Mouse (Mus musculus): ENCODE results near the gene Fbxo27. TPM values are rescaled to one million over a fixed set of nuclear protein-coding genes. Genes with fewer than 3 reads are reported as not detected.
"Not testable (repeated sequence)": the region's sequence is repeated elsewhere in the genome, so short reads cannot be mapped to it uniquely, and the experiment has no call there.

Fbxo27 gene
- polyA plus RNA-seq, 2 experiments = 0.15 to 0.55 TPM

DNA sequence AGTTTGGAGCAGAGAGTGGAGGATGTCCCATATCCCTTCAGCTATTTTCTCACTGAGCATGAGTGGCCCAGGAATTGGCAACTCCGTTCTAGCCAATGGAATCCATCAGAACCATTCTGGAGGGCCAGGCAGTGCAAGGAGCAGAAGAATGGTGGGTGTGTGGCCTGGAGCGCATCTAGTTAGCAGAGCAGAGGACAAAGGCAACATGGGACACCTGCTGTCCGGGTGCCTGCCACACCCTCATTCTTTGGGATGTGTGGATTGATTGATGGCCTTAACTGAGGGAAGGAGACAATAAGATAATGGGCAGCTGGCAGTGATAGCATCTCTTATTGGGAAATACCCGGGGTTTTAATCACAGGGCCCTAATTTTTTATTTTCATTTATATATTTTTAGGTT is 36.2 kb upstream of the Fbxo27 start:
- DNase-seq (ENCODE audit: low read depth in 3 of 3, low spot score in 3 of 3) (no peak), ATAC-seq (ENCODE audit: insufficient read depth) (no peak)
- Histone ChIP-seq H3K4me1 (replicated peaks; ENCODE audit: control insufficient read depth in 2 of 2, insufficient read depth in 2 of 2, low read length in 1 of 2) (no peaks in the 10 kb centered on the region), H3K36me3 (replicated peaks; ENCODE audit: control insufficient read depth, insufficient read depth, low read depth) (no peaks in the 10 kb centered on the region), H3K27me3 (ENCODE audit: control insufficient read depth, insufficient read depth, low read length) (no peaks in the 10 kb centered on the region), H3K27ac (no peak overlapping the region), H3K9me3 (ENCODE audit: control insufficient read depth, low read length) (no peaks in the 10 kb centered on the region), H3K9ac (replicated peaks) (no peak overlapping the region), H3K4me2 (ENCODE audit: low read depth) (no peak overlapping the region), H3K4me3 (ENCODE audit: insufficient read depth in 1 of 2, low read depth in 2 of 2, low read length in 2 of 2) (no peak overlapping the region)
- TF ChIP-seq EP300 (IDR thresholded peaks at IDR 0.05; ENCODE audit: low read depth) (no peak), CTCF (IDR thresholded peaks at IDR 0.05; ENCODE audit: low read depth) (no peak)
- 63% methylated on average over 4 of the region's 4 CpGs for WGBS (ENCODE audit: insufficient replicate concordance)

DNA sequence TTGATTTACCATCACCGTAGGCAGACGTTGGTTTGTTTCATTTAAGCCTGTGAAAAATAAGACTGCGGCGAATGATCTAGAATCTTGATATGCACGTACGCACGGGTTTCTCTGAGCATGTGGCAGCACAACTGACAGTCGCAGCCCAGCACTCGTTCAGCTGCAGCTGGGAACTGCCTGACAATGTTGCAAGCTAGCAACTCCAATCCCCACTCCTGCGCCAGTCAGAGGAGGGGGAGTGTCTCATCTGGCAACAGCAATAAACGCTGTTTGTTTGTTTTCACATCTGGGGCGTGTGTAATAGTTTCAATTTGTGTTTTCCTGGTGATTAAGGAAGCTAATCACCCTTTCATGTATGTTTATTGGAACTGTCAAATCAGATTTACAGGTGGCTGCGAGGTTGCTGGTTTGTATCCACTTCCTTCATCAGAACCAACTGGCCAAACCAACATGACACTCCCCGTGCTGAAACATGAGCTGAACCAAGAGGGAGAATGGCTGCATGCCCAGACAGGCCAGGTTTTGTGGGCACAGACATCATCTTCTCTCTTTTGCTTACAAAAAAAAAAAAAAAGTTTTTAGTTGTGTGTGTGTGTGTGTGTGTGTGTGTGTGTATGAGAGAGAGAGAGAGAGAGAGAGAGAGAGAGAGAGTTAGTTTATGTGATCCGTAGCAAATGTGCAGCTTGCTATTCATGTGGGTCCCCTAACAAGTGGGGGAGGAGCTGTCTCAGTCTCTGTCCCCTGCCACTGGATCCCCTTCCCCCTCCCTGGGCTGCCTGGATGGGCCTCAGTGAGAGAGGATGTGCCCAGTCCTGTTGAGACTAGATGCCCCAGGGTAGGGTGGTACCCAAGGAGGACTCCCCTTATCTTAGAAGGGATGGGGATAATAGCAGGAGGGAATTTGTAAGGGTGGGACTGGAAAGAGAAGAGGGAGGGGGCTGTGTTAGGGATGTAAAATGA is 26.7 kb upstream of the Fbxo27 start:
- Histone ChIP-seq H3K27me3 (ENCODE audit: control insufficient read depth, insufficient read depth, low read length) (no peaks in the 10 kb centered on the region), H3K4me1 (replicated peaks; ENCODE audit: control insufficient read depth in 2 of 2, insufficient read depth in 2 of 2, low read length in 1 of 2) (no peaks in the 10 kb centered on the region), H3K4me3 (ENCODE audit: insufficient read depth in 1 of 2, low read depth in 2 of 2, low read length in 2 of 2) (no peak overlapping the region), H3K27ac (no peak overlapping the region), H3K9me3 (ENCODE audit: control insufficient read depth, low read length) (no peaks in the 10 kb centered on the region), H3K4me2 (ENCODE audit: low read depth) (no peak overlapping the region), H3K9ac (replicated peaks) (no peak overlapping the region), H3K36me3 (replicated peaks; ENCODE audit: control insufficient read depth, insufficient read depth, low read depth) (no peaks in the 10 kb centered on the region)
- DNase-seq (ENCODE audit: low read depth in 3 of 3, low spot score in 3 of 3) (no peak), ATAC-seq (ENCODE audit: insufficient read depth) (no peak)
- TF ChIP-seq EP300 (IDR thresholded peaks at IDR 0.05; ENCODE audit: low read depth) = no peak
- TF ChIP-seq CTCF (IDR thresholded peaks at IDR 0.05; ENCODE audit: low read depth) = no peak
- WGBS (ENCODE audit: insufficient replicate concordance) = 17% methylated on average over 15 of the region's 15 CpGs

DNA sequence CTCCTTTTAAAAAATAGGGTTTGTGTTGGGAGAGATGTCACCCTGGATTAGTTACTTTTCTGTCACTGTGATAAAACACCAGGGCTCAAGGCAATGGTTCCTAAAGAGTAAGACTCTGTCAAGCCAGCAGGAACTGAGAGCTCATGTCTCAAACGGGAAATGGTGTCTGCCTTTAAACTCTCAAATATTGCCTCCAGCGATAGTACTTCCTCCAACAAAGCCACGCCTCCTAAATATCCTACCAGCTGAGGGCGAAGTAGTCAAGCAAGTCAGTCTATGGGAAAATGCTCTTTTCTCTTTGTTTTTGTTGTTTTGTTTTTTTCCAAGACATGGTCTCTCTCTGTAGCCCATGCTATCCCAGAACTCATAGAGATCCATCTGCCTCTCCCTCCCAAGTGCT is 21.5 kb upstream of the Fbxo27 start:
- Histone ChIP-seq H3K4me2 (ENCODE audit: low read depth) (no peak overlapping the region), H3K9me3 (ENCODE audit: control insufficient read depth, low read length) (no peaks in the 10 kb centered on the region), H3K36me3 (replicated peaks; ENCODE audit: control insufficient read depth, insufficient read depth, low read depth) (no peaks in the 10 kb centered on the region), H3K4me3 (ENCODE audit: insufficient read depth in 1 of 2, low read depth in 2 of 2, low read length in 2 of 2) (no peak overlapping the region), H3K27me3 (ENCODE audit: control insufficient read depth, insufficient read depth, low read length) (no peaks in the 10 kb centered on the region), H3K4me1 (replicated peaks; ENCODE audit: control insufficient read depth in 2 of 2, insufficient read depth in 2 of 2, low read length in 1 of 2) (no peaks in the 10 kb centered on the region), H3K27ac (no peak overlapping the region), H3K9ac (replicated peaks) (no peak overlapping the region)
- 11% methylated on average over 4 of the region's 4 CpGs for WGBS (ENCODE audit: insufficient replicate concordance)
- ATAC-seq (ENCODE audit: insufficient read depth) (no peak), DNase-seq (ENCODE audit: low read depth in 3 of 3, low spot score in 3 of 3) (no peak)
- TF ChIP-seq EP300 (IDR thresholded peaks at IDR 0.05; ENCODE audit: low read depth) = no peak
- TF ChIP-seq CTCF (IDR thresholded peaks at IDR 0.05; ENCODE audit: low read depth) = no peak

DNA sequence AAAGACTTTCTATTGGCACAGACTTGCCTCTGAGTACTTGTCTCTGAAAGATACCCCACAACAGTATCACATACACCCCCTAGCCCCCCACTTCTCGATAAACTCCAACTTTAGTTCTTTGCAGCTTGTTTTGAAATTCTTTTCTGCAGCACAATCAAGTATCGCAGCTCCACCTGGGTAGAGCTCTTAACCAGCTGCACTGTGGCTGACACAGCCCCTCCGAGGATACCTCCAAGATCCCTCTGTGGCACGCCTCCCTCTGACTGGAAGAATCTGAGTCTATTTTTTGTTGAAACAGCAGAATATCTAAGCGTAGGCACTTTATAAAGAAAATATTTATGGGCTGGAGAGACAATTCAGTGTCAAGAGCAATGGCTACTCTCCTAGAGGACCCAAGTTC is 20.4 kb upstream of the Fbxo27 start:
- Histone ChIP-seq H3K4me3 (ENCODE audit: insufficient read depth in 1 of 2, low read depth in 2 of 2, low read length in 2 of 2) (no peak overlapping the region), H3K27me3 (ENCODE audit: control insufficient read depth, insufficient read depth, low read length) (no peaks in the 10 kb centered on the region), H3K36me3 (replicated peaks; ENCODE audit: control insufficient read depth, insufficient read depth, low read depth) (no peaks in the 10 kb centered on the region), H3K4me2 (ENCODE audit: low read depth) (no peak overlapping the region), H3K27ac (no peak overlapping the region), H3K4me1 (replicated peaks; ENCODE audit: control insufficient read depth in 2 of 2, insufficient read depth in 2 of 2, low read length in 1 of 2) (no peaks in the 10 kb centered on the region), H3K9ac (replicated peaks) (no peak overlapping the region), H3K9me3 (ENCODE audit: control insufficient read depth, low read length) (no peaks in the 10 kb centered on the region)
- WGBS (ENCODE audit: insufficient replicate concordance) = 56% methylated on average over 5 of the region's 5 CpGs
- ATAC-seq (ENCODE audit: insufficient read depth) = no peak
- no peak for TF ChIP-seq EP300 (IDR thresholded peaks at IDR 0.05; ENCODE audit: low read depth)
- no peak for DNase-seq (ENCODE audit: low read depth in 3 of 3, low spot score in 3 of 3)

DNA sequence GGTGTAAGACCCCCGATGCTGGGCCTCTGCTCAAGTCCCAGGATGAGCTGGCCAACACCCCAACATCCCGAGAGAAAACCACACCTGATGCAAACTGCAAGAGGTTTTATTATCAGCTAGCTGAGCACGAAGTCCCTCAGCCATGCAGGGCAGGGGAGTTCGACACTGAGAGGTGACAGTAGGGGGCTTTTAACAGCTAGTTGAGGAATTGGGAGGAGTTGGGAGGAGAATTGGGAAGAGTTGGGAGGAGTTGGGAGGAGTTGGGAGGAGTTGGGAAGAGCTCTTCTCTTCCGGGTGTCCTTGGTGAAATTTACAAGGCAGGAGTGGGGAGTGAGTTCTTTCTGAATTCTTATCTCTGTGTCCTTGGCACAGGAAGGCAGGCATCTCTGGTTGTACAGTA is 19.9 kb upstream of the Fbxo27 start:
- 47% methylated on average over 5 of the region's 5 CpGs for WGBS (ENCODE audit: insufficient replicate concordance)
- H3K9me3 ChIP-seq (ENCODE audit: control insufficient read depth, low read length); H3K36me3 ChIP-seq (replicated peaks; ENCODE audit: control insufficient read depth, insufficient read depth, low read depth); H3K4me3 ChIP-seq (ENCODE audit: insufficient read depth in 1 of 2, low read depth in 2 of 2, low read length in 2 of 2); DNase-seq (ENCODE audit: low read depth in 3 of 3, low spot score in 3 of 3); H3K4me2 ChIP-seq (ENCODE audit: low read depth); ATAC-seq (ENCODE audit: insufficient read depth); H3K27me3 ChIP-seq (ENCODE audit: control insufficient read depth, insufficient read depth, low read length); H3K9ac ChIP-seq (replicated peaks); H3K4me1 ChIP-seq (replicated peaks; ENCODE audit: control insufficient read depth in 2 of 2, insufficient read depth in 2 of 2, low read length in 1 of 2); H3K27ac ChIP-seq: not testable (repeated sequence)

All from liver, embryonic 14.5 days (tissue).